Mouse (Mus musculus) neural tube, embryonic 14.5 days (tissue): ENCODE measurements around the gene Slc36a1. TPM values are rescaled to one million over a fixed set of nuclear protein-coding genes. Genes with fewer than 3 reads are reported as not detected.

Experiments
- ATAC-seq: fragments of 200-750 bp; cut with Nextera tagmentation; 2 replicates; pipeline ENCODE4 v1.8.0; 2017; ENCODE audit warnings: low read depth, mild to moderate bottlenecking, moderate TSS enrichment, moderate library complexity
- H3K27ac ChIP-seq: fragments of 300-500 bp; sonication (generic); 2 replicates; pipeline ENCODE4 v1.5.1; 2014; ENCODE audit warnings: low read depth, mild to moderate bottlenecking, control low read depth, low read length, moderate library complexity, mixed read lengths
- H3K27me3 ChIP-seq: fragments of 300-500 bp; sonication (generic); 2 replicates; pipeline ENCODE4 v1.6.1; 2014; ENCODE audit warnings: low read length; ENCODE audit not compliant: control insufficient read depth, insufficient read depth
- H3K36me3 ChIP-seq: fragments of 300-500 bp; sonication (generic); 2 replicates; pipeline ENCODE4 v1.6.1; 2014; ENCODE audit warnings: low read length, mixed read lengths; ENCODE audit not compliant: control insufficient read depth, insufficient read depth
- H3K4me1 ChIP-seq: fragments of 300-500 bp; sonication (generic); 2 replicates; pipeline ENCODE4 v1.6.1; 2014; ENCODE audit warnings: low read length; ENCODE audit not compliant: control insufficient read depth, insufficient read depth
- H3K4me2 ChIP-seq: fragments of 300-500 bp; sonication (generic); 2 replicates; pipeline ENCODE4 v1.6.1; 2014; ENCODE audit warnings: mild to moderate bottlenecking, low read depth, low read length, control low read depth
- H3K4me3 ChIP-seq: fragments of 300-500 bp; sonication (generic); 2 replicates; pipeline ENCODE4 v1.5.1; 2014; ENCODE audit warnings: low read depth, low read length, control low read depth, mixed read lengths
- H3K9ac ChIP-seq: fragments of 300-500 bp; sonication (generic); replicated peaks from 2 replicates; pipeline ENCODE4 v1.6.1; 2014; ENCODE audit warnings: low read depth, mild to moderate bottlenecking, control low read depth, low read length, mixed read lengths
- H3K9me3 ChIP-seq: fragments of 300-500 bp; sonication (generic); 2 replicates; pipeline ENCODE4 v1.6.1; 2016; ENCODE audit warnings: low read length; ENCODE audit not compliant: control insufficient read depth
- WGBS: fragments of 180-500 bp; shearing (Covaris S2); extraction: QIAGEN DNeasy Blood & Tissue Kit; methylation state at CpG from one replicate; pipeline ENCODE4 v1.1.7; 2014; 5-methylcytosine and 5-hydroxymethylcytosine counted together
- polyA plus RNA-seq: library from polyadenylated mRNA; unstranded; fragments of >200 nt; fragmentation: Nextera tagmentation; extraction: Ambion mirVana; gene quantifications from 2 replicates; pipeline ENCODE4 v1.2.1, GENCODE M21; 2014

The Slc36a1 gene
- polyA plus RNA-seq, 1 experiment from 2014 or later: 5.5 TPM

DNA sequence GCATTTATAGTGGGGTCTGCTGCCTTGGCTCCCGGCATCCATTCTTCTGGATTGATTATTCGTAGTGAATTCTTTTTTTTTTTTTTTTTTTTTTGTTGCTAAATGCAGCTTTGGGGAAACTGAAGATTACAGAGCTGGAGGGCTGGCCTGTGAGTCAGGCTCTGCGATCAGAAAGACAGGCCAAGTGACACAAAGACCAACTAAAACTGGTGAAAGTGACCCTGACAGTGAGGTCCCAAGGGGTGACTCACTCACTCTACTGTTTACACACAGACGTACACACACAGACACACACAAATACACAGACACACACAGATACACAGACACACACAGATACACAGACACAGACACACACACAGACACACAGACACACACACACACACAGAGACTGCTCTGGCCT, 33.6 kb upstream of the Slc36a1 start:
- 80% methylated on average over 4 of the region's 4 CpGs for WGBS
- Histone ChIP-seq H3K4me3 (no peak overlapping the region), H3K36me3 (no peaks in the 10 kb centered on the region), H3K9ac (no peak overlapping the region), H3K9me3 (no peaks in the 10 kb centered on the region), H3K4me2 (no peak overlapping the region), H3K27ac (no peak overlapping the region), H3K4me1 (no peaks in the 10 kb centered on the region), H3K27me3 (no peaks in the 10 kb centered on the region)
- ATAC-seq: no peak

GRCm38 (mm10) chr11:55178830-55179229, 25.3 kb upstream of the Slc36a1 start:
- H3K9ac ChIP-seq: no peak overlapping the region
- no peaks in the 10 kb centered on the region for H3K4me1 ChIP-seq
- no peak overlapping the region for H3K4me2 ChIP-seq
- H3K27me3 ChIP-seq: no peaks in the 10 kb centered on the region
- H3K27ac ChIP-seq: no peak overlapping the region
- ATAC-seq: no peak
- H3K9me3 ChIP-seq: no peaks in the 10 kb centered on the region
- 86% methylated on average over 4 of the region's 4 CpGs for WGBS
- H3K36me3 ChIP-seq: no peaks in the 10 kb centered on the region
- H3K4me3 ChIP-seq: no peak overlapping the region

DNA sequence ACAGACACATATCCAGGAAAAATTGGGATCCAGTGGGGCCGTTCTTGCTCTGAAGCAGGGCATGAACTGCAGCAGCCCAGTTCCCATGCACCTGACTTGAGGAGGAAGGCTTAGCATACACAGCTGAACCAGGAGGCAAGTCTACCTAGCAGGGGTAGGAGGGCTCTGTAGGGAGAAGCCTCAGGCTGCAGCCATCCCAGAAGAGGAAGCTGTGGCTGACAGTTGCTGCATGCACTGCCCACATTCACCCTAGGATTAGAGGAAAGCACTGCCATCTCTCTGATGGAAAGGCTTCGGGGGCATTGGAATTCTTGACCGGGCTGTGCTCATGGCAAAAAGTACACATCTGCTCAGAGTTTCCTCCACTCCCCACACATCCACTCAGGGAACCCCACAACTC, 24.3 kb upstream of the Slc36a1 start:
- H3K27ac ChIP-seq: no peak overlapping the region
- no peak overlapping the region for H3K4me2 ChIP-seq
- H3K9ac ChIP-seq: no peak overlapping the region
- no peak overlapping the region for H3K4me3 ChIP-seq
- H3K4me1 ChIP-seq: no peaks in the 10 kb centered on the region
- 82% methylated on average over 3 of the region's 3 CpGs for whole genome bisulfite sequencing
- no peaks in the 10 kb centered on the region for H3K36me3 ChIP-seq
- ATAC-seq: no peak
- no peaks in the 10 kb centered on the region for H3K9me3 ChIP-seq
- H3K27me3 ChIP-seq: no peaks in the 10 kb centered on the region

DNA sequence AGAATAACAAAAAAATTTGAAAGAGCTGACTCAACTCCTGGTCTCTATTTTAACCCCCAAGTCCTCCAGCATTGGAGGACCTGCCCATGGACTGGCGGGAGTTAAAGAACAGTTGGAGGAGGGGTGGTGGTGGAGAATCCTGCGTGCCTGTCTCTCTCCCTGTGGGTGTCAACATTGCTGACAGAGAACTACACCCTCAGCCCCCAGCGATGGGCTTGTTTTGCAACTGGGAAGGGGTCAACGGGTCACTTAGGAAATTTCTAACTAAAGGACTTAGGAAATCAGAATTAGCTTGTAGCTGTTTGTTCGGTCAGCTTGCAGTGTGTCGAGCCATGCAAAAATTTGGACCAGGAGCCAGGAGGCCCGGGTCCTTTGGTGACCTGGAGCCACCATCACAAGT, 21.0 kb upstream of the Slc36a1 start:
- Histone ChIP-seq H3K9ac (no peak overlapping the region), H3K4me3 (no peak overlapping the region), H3K36me3 (no peaks in the 10 kb centered on the region), H3K9me3 (no peaks in the 10 kb centered on the region), H3K27ac (no peak overlapping the region), H3K4me1 (no peaks in the 10 kb centered on the region), H3K4me2 (no peak overlapping the region), H3K27me3 (no peaks in the 10 kb centered on the region)
- 75% methylated on average over 7 of the region's 7 CpGs for WGBS
- no peak for ATAC-seq

- H3K36me3 ChIP-seq: no peaks in the 10 kb centered on the region
- no peak overlapping the region for H3K27ac ChIP-seq
- no peaks in the 10 kb centered on the region for H3K4me1 ChIP-seq
- no peaks in the 10 kb centered on the region for H3K9me3 ChIP-seq
- 88% methylated on average over 5 of the region's 5 CpGs for WGBS
- H3K4me3 ChIP-seq: no peak overlapping the region
- no peak overlapping the region for H3K9ac ChIP-seq
- H3K27me3 ChIP-seq: no peaks in the 10 kb centered on the region
- ATAC-seq: no peak
- H3K4me2 ChIP-seq: no peak overlapping the region
These were observed 19.9 kb upstream of the Slc36a1 start for GRCm38 (mm10) chr11:55184246-55184645.

GRCm38 (mm10) chr11:55184733-55185291, 19.3 kb upstream of the Slc36a1 start, which contains the start of gene Slc36a2:
Gene Slc36a2 (minus strand): TSS chr11:55185077.
- Histone ChIP-seq H3K4me1 (no peaks in the 10 kb centered on the region), H3K36me3 (no peaks in the 10 kb centered on the region), H3K9ac (no peak within 1 kb of the TSS), H3K4me3 (no peak within 1 kb of the TSS), H3K27ac (no peak within 1 kb of the TSS), H3K27me3 (no peaks in the 10 kb centered on the region), H3K4me2 (no peak within 1 kb of the TSS), H3K9me3 (no peaks in the 10 kb centered on the region)
- no peak for ATAC-seq
- WGBS: 21% methylated on average over 10 of the region's 10 CpGs

GRCm38 (mm10) chr11:55187292-55187691, 16.9 kb upstream of the Slc36a1 start:
- Histone ChIP-seq H3K9me3 (no peaks in the 10 kb centered on the region), H3K9ac (no peak overlapping the region), H3K36me3 (no peaks in the 10 kb centered on the region), H3K27ac (no peak overlapping the region), H3K4me3 (no peak overlapping the region), H3K27me3 (no peaks in the 10 kb centered on the region), H3K4me2 (no peak overlapping the region), H3K4me1 (no peaks in the 10 kb centered on the region)
- ATAC-seq: no peak
- 94% methylated on average over 4 of the region's 4 CpGs for WGBS

DNA sequence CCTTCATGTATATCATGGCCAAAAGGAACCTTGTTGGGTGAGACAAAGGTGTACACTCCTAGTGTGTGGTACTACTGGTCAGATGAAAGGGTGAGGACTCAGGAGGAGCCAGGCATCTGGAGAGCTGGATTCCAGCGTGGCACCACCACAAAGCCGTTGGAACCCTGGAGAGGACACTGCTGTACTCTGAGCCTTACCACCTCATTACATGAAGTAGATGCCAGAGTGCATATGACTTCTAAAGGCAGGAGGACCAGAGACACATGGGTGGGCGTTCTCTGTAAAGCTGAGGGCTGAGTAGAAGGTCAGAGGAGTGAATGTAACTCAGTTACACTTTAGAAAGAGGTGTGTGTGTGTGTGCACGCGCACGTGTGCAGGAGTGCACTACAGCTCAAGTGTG, 16.4 kb upstream of the Slc36a1 start:
- Histone ChIP-seq H3K4me3 (no peak overlapping the region), H3K4me1 (no peaks in the 10 kb centered on the region), H3K27ac (no peak overlapping the region), H3K9ac (no peak overlapping the region), H3K36me3 (no peaks in the 10 kb centered on the region), H3K27me3 (no peaks in the 10 kb centered on the region), H3K4me2 (no peak overlapping the region), H3K9me3 (no peaks in the 10 kb centered on the region)
- ATAC-seq: no peak
- WGBS: 84% methylated on average over 6 of the region's 6 CpGs

DNA sequence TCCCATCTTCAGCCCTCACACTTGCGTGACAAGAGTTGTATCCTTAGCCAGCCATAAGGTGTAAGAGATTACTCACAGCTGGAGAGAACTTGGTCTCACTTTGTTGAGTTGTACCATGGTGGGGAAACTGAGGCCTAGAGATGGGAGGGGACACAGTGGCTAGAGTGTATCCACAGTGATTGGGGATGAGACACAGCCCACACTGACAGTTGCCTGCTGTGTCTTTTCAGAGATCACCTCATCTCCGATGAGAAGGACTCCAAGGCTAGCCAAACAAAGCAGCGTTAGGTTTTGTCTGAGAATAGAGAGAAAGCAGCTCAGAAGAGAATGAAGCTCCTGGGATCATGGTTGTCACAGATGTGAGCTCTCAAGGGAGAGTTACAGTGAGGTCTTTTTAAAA, 13.9 kb upstream of the Slc36a1 start:
- H3K9me3 ChIP-seq: no peaks in the 10 kb centered on the region
- H3K36me3 ChIP-seq: no peaks in the 10 kb centered on the region
- H3K9ac ChIP-seq: no peak overlapping the region
- no peak overlapping the region for H3K4me3 ChIP-seq
- H3K27me3 ChIP-seq: no peaks in the 10 kb centered on the region
- no peak overlapping the region for H3K4me2 ChIP-seq
- H3K27ac ChIP-seq: no peak overlapping the region
- no peaks in the 10 kb centered on the region for H3K4me1 ChIP-seq
- 81% methylated on average over 3 of the region's 3 CpGs for WGBS
- ATAC-seq: no peak
